Mouse (Mus musculus): Measurements from ENCODE around the gene Gm45062.

Gm45062 gene

DNA sequence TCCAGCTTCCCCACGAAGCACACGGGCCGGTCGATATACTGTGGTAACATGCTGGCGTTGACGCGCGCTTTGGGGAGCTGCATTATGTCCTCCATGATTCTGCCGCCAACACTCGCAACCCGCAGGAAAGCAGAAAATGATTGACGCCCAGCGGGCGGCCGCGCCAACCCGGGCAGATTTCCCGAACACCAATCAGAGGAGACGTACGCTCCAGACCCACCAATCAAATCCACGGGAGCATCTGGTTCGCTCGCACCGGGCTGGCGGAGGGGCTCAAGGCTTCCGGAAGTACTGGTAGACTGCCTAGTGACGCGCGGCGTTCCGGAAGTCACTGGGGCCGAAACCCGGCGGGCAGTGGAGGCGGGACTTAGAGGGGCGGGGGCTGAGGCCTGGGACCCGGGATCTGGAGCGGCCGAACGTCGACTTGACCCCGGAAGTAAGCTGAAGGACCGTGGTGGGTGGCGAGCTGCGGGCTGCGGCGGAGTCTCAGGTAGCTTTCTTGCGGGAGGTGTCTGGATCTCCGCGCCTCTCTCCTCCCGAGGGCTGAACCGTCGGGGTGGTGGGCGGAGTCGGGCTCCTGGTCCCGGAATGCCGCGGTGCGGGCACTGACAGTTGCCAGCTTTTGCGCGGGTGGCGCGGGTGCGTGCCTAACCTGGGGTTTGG lies at the start of gene Gm45062, which contains the start of the genes Rpa3 and Umad1:
TSS of gene Gm45062 (plus strand) at position 447 of the 663 bp plus-strand sequence.
TSS of gene Rpa3 (minus strand) at position 170 of the 663 bp plus-strand sequence.
TSS of gene Umad1 (plus strand) at position 285 of the 663 bp plus-strand sequence.
- DNase-seq (ENCODE audit: low spot score): peak; percentile 99

DNA sequence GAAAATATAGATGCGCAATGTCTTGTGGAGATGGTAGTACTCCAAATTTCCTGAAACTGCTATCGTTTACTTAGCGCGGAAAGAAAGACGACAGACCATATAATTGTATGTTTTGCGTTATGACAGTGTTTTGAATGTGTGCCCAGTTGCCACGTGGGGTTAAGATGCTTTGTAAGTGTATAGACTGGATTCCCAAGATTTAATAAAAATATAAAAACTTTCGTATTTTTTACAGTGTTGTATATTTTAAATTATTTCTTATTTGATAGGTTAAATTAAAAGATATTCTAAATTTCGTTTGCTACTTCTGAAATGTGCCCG lies 49.4 kb upstream of the Gm45062 start:
- no peak for DNase-seq (ENCODE audit: low spot score)

GRCm38 (mm10) chr6:8210661-8211060 lies 48.6 kb upstream of the Gm45062 start:
- no peak for DNase-seq (ENCODE audit: low spot score)

DNA sequence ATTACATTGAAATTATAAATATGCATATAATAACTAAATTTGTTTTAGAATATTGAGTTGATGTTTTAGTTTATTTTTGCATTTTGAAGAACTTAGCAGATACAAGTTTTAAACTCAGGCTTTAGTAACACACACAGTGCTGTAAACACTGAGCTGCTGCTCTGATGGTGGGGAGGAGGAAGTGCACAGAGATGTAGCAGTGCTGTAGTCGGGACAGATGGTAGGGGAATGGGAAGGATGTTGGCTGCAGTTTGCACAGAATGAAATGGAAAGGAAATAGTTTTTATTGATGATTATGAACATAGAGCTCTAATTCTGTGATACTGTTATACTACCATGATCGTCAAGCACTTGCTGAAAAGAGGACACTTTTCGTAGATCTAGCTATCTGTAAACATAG lies 32.2 kb upstream of the Gm45062 start:
- no peak for DNase-seq (ENCODE audit: low spot score)

- DNase-seq (ENCODE audit: low spot score): no peak
Observed at GRCm38 (mm10) chr6:8228596-8228995, 30.7 kb upstream of the Gm45062 start.

DNA sequence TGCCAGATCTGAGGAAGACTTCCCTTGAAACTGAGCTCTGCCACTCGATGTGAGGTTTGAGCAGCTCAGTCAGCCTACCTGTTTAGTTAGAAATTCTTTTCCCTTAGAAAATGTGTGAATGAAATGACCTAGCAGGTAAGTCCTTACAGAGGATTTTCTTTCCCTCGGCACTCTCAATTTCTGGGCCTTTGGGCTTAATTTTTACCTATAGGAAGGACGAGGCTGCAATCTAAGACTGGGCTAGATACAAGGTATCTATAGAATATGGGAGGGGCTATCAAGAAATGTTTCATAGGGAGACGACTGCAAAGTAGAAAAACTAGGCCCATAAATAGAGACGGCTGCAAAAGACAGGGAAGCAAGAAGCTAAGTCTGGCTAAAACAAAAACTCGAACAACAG lies 934 bp upstream of the Gm45062 start:
- DNase-seq (ENCODE audit: low spot score): no peak

DNA sequence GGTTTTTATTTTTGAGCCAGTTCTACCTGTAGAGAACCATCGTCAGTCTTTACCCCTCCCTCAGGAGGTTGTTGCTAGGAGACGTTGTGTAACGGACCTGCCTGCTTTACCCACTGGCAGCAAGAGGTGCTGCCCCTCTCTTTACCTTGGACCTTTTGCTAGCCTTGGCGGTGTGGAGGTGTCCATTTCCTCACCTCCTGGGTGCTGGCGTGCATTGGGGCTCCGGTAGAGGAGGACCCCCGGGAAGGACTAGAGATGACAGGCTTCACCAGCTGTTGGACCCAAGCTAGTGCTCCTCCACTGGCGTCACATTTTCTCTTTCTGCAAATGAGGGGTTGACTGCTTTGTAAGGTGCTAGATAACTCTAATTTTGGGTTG lies 406 bp downstream of the Gm45062 start:
- DNase-seq (ENCODE audit: low spot score): no peak

GRCm38 (mm10) chr6:8271047-8271446 lies 11.8 kb downstream of the Gm45062 start:
- DNase-seq (ENCODE audit: low spot score): no peak

DNA sequence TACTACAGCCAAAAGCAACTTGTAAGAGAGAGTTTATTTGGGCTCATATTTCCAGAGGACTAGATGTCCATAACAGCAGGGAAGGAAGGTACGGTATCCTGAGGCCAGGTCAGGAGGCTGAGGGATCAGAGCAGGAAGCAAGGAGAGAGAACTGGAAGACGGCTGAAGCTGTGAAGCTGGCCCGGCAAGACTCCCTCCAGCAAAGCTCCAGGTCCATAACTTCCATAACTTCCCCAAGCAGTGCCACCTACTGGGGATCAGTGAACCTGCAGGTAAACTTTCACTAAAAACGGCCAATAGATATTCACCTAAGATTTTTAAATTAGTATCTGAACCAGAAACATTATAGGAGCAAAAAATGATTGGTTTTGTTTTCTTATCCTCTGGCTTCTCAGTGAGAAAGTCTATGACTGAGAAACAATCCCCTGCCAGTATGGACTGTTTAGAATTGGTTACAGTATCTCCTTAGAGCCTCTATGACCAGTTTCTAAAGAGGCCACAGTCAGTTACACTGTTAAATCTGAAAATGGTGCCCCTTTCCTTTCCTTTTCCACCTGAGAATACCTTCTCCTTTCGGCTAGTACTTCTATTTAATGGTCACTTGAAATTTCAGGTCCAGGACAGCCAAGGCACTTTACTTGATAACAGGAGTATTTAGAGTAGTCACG lies 15.3 kb downstream of the Gm45062 start:
- DNase-seq (ENCODE audit: low spot score): peak; percentile 67

GRCm38 (mm10) chr6:8275098-8275497 lies 15.8 kb downstream of the Gm45062 start:
- peak; percentile 83 for DNase-seq (ENCODE audit: low spot score)

GRCm38 (mm10) chr6:8276431-8276830 lies 17.2 kb downstream of the Gm45062 start:
- DNase-seq (ENCODE audit: low spot score): no peak

- no peak for DNase-seq (ENCODE audit: low spot score)
Observed at GRCm38 (mm10) chr6:8278426-8279002, 19.3 kb downstream of the Gm45062 start.

DNA sequence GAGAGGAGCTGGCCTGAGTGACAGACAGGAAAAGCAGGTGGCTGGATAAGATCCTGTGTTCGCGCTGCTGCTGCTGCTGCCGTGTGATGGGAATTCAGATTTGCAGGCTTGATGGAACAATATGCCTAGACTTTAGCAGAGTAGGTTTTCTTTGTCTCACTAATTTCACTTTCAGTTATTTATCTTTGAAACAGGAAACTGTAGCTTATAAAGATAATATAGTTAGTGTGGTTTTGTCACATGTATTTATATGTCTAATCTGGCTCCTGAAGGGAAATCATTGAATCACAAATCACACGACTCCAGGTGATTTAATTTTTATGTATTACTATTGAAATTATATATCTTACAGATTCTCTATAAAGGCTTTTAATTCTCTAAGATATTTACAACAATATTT lies 24.0 kb downstream of the Gm45062 start:
- no peak for DNase-seq (ENCODE audit: low spot score)

GRCm38 (mm10) chr6:8285401-8285960 lies 26.2 kb downstream of the Gm45062 start:
- no peak for DNase-seq (ENCODE audit: low spot score)

DNA sequence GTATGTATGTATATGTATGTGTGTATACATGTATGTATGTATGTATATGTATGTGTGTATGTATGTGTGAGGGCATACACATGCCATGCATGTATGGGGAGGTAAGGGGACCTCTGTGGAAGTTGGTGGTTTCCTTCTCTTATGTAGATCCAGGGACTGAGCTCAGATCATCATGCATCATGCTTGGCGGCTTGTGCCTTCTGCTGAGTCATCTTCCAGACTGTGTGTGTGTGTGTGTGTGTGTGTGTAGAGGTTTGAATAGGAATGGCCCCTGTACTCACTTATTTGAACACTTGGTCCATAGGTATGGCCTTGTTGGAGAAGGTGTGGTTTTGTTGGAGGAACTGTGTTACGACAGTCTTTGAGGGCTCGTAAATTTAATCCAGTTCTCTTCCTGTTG lies 26.9 kb downstream of the Gm45062 start:
- no peak for DNase-seq (ENCODE audit: low spot score)

DNA sequence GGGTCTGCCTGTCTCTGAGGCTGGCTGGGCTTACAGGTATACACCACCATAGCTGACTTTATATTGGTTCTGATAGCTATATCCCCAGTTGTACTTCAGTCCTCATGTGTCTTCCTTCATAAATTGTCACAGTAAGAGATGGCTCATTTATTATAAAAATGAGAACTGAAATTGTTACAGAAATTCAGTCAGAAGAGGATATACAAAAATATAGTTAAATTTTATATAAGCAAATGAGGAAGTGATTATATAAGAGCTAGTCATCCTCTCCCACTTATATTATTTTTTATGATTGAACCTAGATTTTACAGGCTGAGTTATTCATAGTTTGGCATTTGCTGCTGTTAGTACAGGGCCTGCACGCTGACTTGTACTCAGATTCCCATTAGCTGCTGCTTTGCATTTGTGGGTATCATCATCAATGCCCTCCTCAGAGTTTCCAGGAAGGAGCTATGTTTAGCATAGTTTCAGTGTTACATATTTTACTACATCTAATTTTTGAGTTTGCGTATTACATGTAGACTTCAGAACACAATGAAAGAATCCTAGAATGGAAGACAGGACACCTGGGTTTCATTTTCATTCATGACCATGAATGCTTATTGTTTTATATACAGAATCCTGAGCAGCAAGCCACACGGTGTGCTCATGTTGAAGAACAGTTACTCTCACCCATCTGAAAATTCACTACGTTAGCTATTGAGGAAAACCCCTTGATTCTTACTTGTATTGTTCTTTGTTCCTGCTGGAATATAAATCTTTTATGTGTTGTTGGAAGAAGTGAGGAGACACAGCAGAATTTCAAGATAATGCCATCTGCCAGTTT lies 29.7 kb downstream of the Gm45062 start:
- DNase-seq (ENCODE audit: low spot score): no peak

DNA sequence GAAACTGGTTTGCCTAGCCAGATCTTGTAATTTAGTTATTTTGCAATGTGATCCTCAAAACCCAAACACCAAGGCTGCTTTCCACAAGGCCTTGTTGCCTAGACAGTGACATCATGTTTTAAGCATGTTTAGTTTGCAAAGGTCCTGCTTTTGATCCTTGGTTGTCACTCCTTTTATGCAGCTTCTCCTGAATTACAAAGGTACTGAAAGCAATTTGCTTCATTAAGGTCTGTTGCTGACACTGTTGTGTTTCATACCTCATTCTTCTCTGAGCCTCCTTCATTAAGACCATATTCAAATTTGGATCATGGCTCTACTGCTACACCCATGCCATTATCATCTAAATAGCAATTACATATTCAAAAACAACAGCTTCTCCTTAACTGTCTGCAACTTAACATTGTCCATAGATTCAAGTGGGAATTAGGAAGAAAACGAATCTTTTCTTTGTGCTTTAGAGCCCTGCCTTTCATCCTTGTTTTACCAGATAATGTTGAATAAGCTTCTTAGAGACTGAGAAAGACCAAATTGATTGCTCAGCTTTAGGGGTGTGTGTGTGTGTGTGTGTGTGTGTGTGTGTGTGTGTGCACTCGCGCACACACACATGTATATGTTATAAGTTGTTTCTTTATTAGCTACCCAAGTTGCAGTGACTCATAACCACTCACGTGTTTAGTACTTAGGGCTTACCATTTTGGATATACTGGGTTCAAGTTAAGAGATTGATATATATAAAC lies 35.0 kb downstream of the Gm45062 start:
- DNase-seq (ENCODE audit: low spot score): no peak

- DNase-seq (ENCODE audit: low spot score): no peak
Observed at GRCm38 (mm10) chr6:8299066-8299863, 40.0 kb downstream of the Gm45062 start.

- DNase-seq (ENCODE audit: low spot score): no peak
Observed at GRCm38 (mm10) chr6:8307878-8308775, 48.9 kb downstream of the Gm45062 start.

- DNase-seq (ENCODE audit: low spot score): no peak
Observed at GRCm38 (mm10) chr6:8312554-8312953, 53.3 kb downstream of the Gm45062 start.

All from lung, postnatal 25 days (tissue).